Mouse (Mus musculus): ENCODE data around the gene Hist1h3g. TPM values are rescaled to one million over a fixed set of nuclear protein-coding genes. Genes with fewer than 3 reads are reported as not detected.
A peak's percentile ranks its signal among the peaks of the same experiment; 100 is the strongest.

Gene Hist1h3g
- polyA plus RNA-seq, 1 experiment from 2014 or later = 7.7 TPM

DNA sequence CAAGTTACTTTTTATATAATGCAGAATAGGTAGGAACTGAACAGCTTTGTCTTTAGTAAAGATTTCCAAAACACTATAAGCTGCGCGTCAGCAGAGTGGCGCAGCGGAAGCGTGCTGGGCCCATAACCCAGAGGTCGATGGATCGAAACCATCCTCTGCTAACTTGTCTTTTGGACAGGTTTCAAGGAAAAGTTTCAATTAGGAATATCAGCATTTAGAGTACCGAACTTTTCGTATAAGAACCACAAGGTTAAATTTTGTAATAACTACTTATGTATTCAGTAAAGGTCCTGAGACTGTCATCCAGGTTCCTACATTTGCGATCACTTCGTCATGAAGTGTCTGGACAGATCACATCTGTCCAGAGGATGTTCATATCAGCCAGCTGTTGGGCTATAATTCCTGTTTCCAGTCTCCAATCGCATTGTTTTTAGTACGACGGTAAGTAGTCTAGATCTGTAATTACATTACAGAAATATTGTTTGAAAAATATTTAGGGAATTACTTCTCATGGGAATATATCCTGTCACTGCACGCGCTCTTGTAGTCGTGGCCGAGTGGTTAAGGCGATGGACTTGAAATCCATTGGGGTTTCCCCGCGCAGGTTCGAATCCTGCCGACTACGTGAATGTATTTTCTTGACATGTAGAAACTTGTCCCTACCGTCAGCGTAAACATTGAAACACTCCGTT, 17.5 kb upstream of the Hist1h3g start:
- no peak overlapping the region; the same call in 1 of the 2 replicates for H3K27ac ChIP-seq (replicated peaks)
- WGBS = under 1% methylated on average over 27 of the region's 27 CpGs

GRCm38 (mm10) chr13:23518295-23518603, 17.0 kb upstream of the Hist1h3g start:
- WGBS = under 1% methylated on average over 6 of the region's 6 CpGs
- peaks cover 11% of the 10 kb centered on the region; the same call in 1 of the 2 replicates for H3K4me1 ChIP-seq
- no peaks in the 10 kb centered on the region for H3K36me3 ChIP-seq (replicated peaks)
- DNase-seq (ENCODE audit: low spot score) = no peak
- H3K27me3 ChIP-seq (replicated peaks; ENCODE audit: low read depth, poor library complexity, severe bottlenecking) = no peaks in the 10 kb centered on the region
- H3K9me3 ChIP-seq = no peaks in the 10 kb centered on the region
- no peak overlapping the region for H3K27ac ChIP-seq (replicated peaks)
- peak overlapping the region; percentile 61 for H3K4me3 ChIP-seq

More for the DNA sequence above, 17.5 kb upstream of the Hist1h3g start:
- Histone ChIP-seq H3K36me3 (replicated peaks) (no peaks in the 10 kb centered on the region), H3K4me1 (peaks cover 11% of the 10 kb centered on the region; the same call in 1 of the 2 replicates), H3K9me3 (no peaks in the 10 kb centered on the region), H3K27me3 (replicated peaks; ENCODE audit: low read depth, poor library complexity, severe bottlenecking) (no peaks in the 10 kb centered on the region), H3K4me3 (peak overlapping the region; percentile 61)
- peak; percentile 87 for DNase-seq (ENCODE audit: low spot score)

DNA sequence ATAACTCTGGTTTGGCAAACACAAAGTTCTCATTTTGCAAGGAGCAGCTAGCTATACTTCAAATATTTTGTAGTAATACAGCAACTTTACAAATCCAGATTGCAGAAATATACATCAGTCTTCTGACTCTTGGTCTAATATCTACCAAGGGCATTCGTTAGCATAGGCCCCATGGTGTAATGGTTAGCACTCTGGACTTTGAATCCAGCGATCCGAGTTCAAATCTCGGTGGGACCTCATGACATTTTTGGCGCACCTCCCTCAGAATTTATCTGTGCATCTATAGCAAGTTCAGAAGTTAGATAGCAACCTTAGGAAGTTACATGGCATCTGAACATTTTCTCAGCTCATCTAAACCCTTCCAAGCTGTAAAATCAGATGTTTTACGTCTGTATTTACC, 16.3 kb upstream of the Hist1h3g start:
- Histone ChIP-seq H3K36me3 (replicated peaks) (no peaks in the 10 kb centered on the region), H3K9me3 (no peaks in the 10 kb centered on the region), H3K27me3 (replicated peaks; ENCODE audit: low read depth, poor library complexity, severe bottlenecking) (no peaks in the 10 kb centered on the region), H3K27ac (replicated peaks) (peak overlapping the region; percentile 51; the same call in 1 of the 2 replicates), H3K4me3 (peak overlapping the region; percentile 61), H3K4me1 (peaks cover 11% of the 10 kb centered on the region; the same call in 1 of the 2 replicates)
- WGBS = 0% methylated on average over 6 of the region's 6 CpGs
- peak; percentile 81 for DNase-seq (ENCODE audit: low spot score)

- under 1% methylated on average over 10 of the region's 10 CpGs for WGBS
- Histone ChIP-seq H3K27ac (replicated peaks) (peak overlapping the region; percentile 51; the same call in 1 of the 2 replicates), H3K9me3 (no peaks in the 10 kb centered on the region), H3K27me3 (replicated peaks; ENCODE audit: low read depth, poor library complexity, severe bottlenecking) (no peaks in the 10 kb centered on the region), H3K4me1 (peaks cover 11% of the 10 kb centered on the region; the same call in 1 of the 2 replicates), H3K36me3 (replicated peaks) (no peaks in the 10 kb centered on the region), H3K4me3 (peak overlapping the region; percentile 61)
- DNase-seq (ENCODE audit: low spot score) = peak; percentile 79
Observed at GRCm38 (mm10) chr13:23519416-23519815, 15.8 kb upstream of the Hist1h3g start.

- Histone ChIP-seq H3K27ac (replicated peaks) (no peak overlapping the region), H3K4me3 (peak overlapping the region; percentile 38), H3K4me1 (peaks cover 18% of the 10 kb centered on the region), H3K36me3 (replicated peaks) (no peaks in the 10 kb centered on the region), H3K27me3 (replicated peaks; ENCODE audit: low read depth, poor library complexity, severe bottlenecking) (no peaks in the 10 kb centered on the region), H3K9me3 (no peaks in the 10 kb centered on the region)
- under 1% methylated on average over 14 of the region's 14 CpGs for WGBS
- DNase-seq (ENCODE audit: low spot score) = peak; percentile 82
Observed at GRCm38 (mm10) chr13:23521703-23522102, 13.5 kb upstream of the Hist1h3g start.

GRCm38 (mm10) chr13:23523976-23524375, 11.2 kb upstream of the Hist1h3g start:
- WGBS = 59% methylated on average over 5 of the region's 5 CpGs
- no peak overlapping the region for H3K27ac ChIP-seq (replicated peaks)
- DNase-seq (ENCODE audit: low spot score) = no peak

GRCm38 (mm10) chr13:23524654-23525053, 10.6 kb upstream of the Hist1h3g start:
- peak overlapping the region; percentile 37 for H3K4me3 ChIP-seq
- no peak overlapping the region for H3K27ac ChIP-seq (replicated peaks)
- H3K4me1 ChIP-seq = peaks cover 34% of the 10 kb centered on the region
- H3K36me3 ChIP-seq (replicated peaks) = no peaks in the 10 kb centered on the region
- no peaks in the 10 kb centered on the region for H3K9me3 ChIP-seq
- no peaks in the 10 kb centered on the region for H3K27me3 ChIP-seq (replicated peaks; ENCODE audit: low read depth, poor library complexity, severe bottlenecking)
- DNase-seq (ENCODE audit: low spot score) = peak; percentile 89
- WGBS = 8% methylated on average over 5 of the region's 5 CpGs

More at GRCm38 (mm10) chr13:23523976-23524375, 11.2 kb upstream of the Hist1h3g start:
- no peaks in the 10 kb centered on the region for H3K9me3 ChIP-seq
- H3K36me3 ChIP-seq (replicated peaks) = no peaks in the 10 kb centered on the region
- no peaks in the 10 kb centered on the region for H3K27me3 ChIP-seq (replicated peaks; ENCODE audit: low read depth, poor library complexity, severe bottlenecking)
- peaks cover 28% of the 10 kb centered on the region for H3K4me1 ChIP-seq
- H3K4me3 ChIP-seq = no peak overlapping the region

DNA sequence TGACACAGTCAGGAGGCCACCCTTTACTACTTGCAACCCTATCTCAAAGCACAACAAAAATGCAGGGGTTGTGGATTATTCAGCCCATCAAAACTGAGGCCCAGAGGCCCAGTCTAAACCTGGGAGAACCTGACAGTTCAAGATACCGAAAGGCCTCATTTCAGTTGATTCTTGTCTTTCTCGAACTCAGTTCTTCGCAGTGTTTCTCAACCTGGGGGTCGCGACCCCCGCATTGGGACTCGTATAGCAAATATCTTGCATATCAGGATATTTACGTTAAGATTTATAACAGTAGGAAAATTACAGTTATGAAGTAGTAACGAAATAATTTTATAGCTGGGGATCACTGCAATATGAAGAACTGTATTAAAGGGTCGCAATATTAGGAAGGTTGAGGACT, 9.3 kb upstream of the Hist1h3g start:
- Histone ChIP-seq H3K27ac (replicated peaks) (0 out of 2 replicates have a peak overlapping the region, but pooled peaks have one; percentile 83), H3K9me3 (no peaks in the 10 kb centered on the region), H3K4me3 (peak overlapping the region; percentile 57), H3K27me3 (replicated peaks; ENCODE audit: low read depth, poor library complexity, severe bottlenecking) (no peaks in the 10 kb centered on the region), H3K4me1 (peaks cover 29% of the 10 kb centered on the region), H3K36me3 (replicated peaks) (no peaks in the 10 kb centered on the region)
- peak; percentile 66 for DNase-seq (ENCODE audit: low spot score)
- under 1% methylated on average over 10 of the region's 10 CpGs for WGBS

GRCm38 (mm10) chr13:23526312-23526711, 8.9 kb upstream of the Hist1h3g start:
- H3K27ac ChIP-seq (replicated peaks) = peak overlapping the region; percentile 83
- no peaks in the 10 kb centered on the region for H3K27me3 ChIP-seq (replicated peaks; ENCODE audit: low read depth, poor library complexity, severe bottlenecking)
- no peaks in the 10 kb centered on the region for H3K36me3 ChIP-seq (replicated peaks)
- peak overlapping the region; percentile 57 for H3K4me3 ChIP-seq
- peaks cover 28% of the 10 kb centered on the region for H3K4me1 ChIP-seq
- no peaks in the 10 kb centered on the region for H3K9me3 ChIP-seq
- under 1% methylated on average over 17 of the region's 17 CpGs for WGBS
- DNase-seq (ENCODE audit: low spot score) = peak; percentile 89

GRCm38 (mm10) chr13:23529005-23529404, 6.2 kb upstream of the Hist1h3g start:
- Histone ChIP-seq H3K27ac (replicated peaks) (no peak overlapping the region; the same call in 1 of the 2 replicates), H3K4me3 (peak overlapping the region; percentile 60; the same call in 1 of the 2 replicates), H3K27me3 (replicated peaks; ENCODE audit: low read depth, poor library complexity, severe bottlenecking) (no peaks in the 10 kb centered on the region), H3K36me3 (replicated peaks) (no peaks in the 10 kb centered on the region), H3K9me3 (no peaks in the 10 kb centered on the region), H3K4me1 (peaks cover 38% of the 10 kb centered on the region)
- no peak for DNase-seq (ENCODE audit: low spot score)
- 86% methylated on average over 5 of the region's 5 CpGs for WGBS

- Histone ChIP-seq H3K27me3 (replicated peaks; ENCODE audit: low read depth, poor library complexity, severe bottlenecking) (no peaks in the 10 kb centered on the region), H3K36me3 (replicated peaks) (no peaks in the 10 kb centered on the region), H3K27ac (replicated peaks) (peak overlapping the region; percentile 94), H3K9me3 (no peaks in the 10 kb centered on the region), H3K4me3 (peak overlapping the region; percentile 60), H3K4me1 (peaks cover 37% of the 10 kb centered on the region)
- WGBS = 49% methylated on average over 2 of the region's 2 CpGs
- DNase-seq (ENCODE audit: low spot score) = no peak
Observed at GRCm38 (mm10) chr13:23529480-23530165, 5.6 kb upstream of the Hist1h3g start.

- Histone ChIP-seq H3K9me3 (no peaks in the 10 kb centered on the region), H3K4me1 (peaks cover 34% of the 10 kb centered on the region), H3K27me3 (replicated peaks; ENCODE audit: low read depth, poor library complexity, severe bottlenecking) (no peaks in the 10 kb centered on the region), H3K4me3 (peak overlapping the region; percentile 60), H3K27ac (replicated peaks) (peak overlapping the region; percentile 94), H3K36me3 (replicated peaks) (no peaks in the 10 kb centered on the region)
- under 1% methylated on average over 20 of the region's 20 CpGs for WGBS
- DNase-seq (ENCODE audit: low spot score) = peak; percentile 66
Observed at GRCm38 (mm10) chr13:23530181-23530900, 4.9 kb upstream of the Hist1h3g start.
